Mouse (Mus musculus) yolk sac, embryonic 10.5 days (tissue): ENCODE results near the gene Paxbp1.

ENCODE experiments used
- DNase-seq: peaks from one replicate; pipeline ENCODE4 v3.0.0-alpha.2; 2017; ENCODE audit warnings: low spot score

Paxbp1 gene

DNA sequence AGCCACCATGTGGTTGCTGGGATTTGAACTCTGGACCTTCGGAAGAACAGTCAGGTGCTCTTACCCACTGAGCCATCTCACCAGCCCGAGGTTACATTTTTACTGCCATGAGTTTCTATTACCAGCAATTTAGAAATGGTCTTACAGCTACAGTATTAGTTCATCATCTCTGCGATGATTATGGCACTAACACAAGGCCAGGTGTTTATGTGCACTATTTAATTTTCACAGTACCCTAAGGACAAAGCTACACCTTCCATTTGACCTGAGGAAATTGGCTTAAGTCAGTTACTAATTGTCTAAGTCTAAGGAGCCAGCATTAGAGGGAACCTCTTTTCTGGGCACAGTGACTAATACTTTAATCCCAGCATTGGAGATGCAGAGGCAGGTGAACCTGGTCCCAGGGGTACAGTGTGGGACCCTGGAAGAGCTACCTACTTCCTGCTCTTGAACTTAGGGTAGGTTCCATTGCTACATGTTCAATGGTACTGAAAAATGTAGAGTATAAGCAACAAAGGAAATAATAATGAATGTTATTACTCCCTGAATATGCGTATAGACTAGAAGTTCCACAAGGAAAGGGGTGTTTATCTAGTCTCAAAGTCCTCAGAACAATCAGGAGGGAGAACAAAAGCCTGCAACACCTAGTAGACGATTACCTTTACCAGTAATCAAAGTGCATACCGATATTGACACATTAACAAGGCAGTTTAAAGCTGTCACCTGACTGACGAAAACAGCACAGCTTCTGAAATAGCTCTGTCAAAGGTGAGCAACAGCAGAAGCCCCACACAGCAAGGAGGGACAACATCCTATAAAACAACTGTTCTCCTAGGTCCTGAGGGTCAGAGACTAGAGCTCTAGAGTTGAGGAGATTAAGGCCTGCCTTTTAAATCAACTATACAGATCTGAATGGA, 47.8 kb downstream of the Paxbp1 start:
- peak; percentile 73 for DNase-seq

DNA sequence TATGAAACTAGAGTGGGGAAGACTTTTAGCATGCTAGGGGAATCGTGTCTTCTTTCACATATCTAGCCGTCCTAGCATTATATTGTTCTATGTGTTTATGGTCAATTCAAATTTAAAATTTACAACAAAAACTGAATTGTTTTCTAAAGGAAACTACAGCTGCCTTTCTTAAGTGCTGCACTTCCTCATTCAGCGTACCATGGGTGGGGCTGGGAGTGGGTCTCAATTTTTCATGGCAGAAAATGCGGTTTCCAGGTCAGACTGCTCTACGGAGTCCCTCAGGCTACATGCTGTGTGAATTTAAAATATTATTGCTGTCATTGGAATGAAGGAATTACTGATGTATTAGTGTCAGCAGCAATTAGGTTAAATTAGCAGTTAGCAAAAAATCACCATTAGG, 48.8 kb downstream of the Paxbp1 start:
- DNase-seq, result no peak

DNA sequence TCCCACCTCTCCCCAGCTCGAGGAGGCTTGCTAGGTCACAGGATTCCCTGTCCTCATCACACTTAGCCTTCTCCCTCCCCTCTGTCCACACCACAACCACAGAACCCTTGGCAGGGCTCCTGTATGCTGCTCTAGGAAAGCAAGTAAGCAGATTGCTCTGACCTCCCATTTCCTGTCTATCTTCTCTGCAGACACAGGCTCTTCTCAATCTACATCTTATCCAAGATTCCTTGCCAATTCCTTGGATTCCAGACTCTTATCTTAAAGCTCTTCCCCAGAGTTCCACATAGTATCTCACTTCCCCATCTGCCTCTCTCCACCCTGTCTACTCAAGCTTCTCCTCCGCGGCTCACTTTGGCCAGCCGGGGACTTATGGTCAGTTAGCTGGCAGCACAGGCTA, 49.3 kb downstream of the Paxbp1 start:
- peak; percentile 55 for DNase-seq

DNA sequence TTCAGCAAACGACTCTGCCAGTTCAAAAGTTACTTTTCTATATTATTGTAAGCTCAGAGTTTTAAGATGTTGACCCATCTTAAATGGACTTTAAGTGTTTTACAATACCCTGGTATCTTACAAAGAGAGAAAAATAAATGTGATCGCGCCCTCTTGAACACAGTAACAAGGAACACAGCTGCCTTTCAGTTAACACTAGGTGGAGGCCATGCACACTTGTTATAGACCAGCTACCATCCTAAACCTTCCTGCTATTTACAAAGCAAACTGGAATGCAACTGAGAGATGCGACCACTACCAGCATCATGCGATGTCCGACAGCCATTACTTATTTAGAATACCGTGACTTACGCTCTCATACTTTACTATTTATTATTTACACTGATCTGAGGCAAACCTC, 55.2 kb downstream of the Paxbp1 start:
- DNase-seq, result no peak

DNA sequence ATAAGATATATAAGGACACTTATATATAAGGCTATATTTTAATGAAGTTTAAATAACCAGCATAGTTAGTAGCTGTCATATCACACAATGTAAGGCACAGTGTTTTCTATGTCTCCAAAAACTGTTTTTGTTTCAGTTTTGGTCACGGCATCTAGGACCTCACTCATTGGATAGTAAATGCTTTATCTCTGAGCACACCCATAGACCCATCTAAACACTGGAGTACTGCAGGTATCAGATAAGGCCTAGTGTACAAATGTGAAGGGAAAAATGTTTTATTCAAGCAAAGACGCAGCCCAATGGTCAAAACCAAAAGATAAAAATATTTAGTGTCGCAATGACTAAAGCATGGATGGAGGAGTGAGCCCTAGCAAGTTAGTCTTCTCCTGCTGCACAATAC, 55.7 kb downstream of the Paxbp1 start:
- no peak for DNase-seq

DNA sequence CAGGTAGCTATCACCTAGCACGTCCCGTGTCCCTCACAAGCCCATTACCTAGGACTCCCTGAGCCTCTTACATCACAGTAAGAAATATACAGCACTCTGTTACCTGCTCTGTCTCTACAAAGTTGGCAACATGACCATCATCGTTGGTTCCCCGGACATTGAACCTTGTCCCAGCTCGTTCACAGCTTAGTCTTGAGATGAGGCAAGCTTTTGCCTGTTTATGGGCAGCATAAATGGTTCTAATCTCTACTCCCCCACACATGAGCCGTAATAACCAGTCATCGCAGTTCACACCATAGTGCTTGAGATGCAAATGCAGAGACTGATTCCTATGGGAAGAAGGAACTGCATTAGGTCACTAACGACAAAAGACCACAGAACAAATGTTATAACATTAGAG, 56.3 kb downstream of the Paxbp1 start:
- no peak for DNase-seq

DNA sequence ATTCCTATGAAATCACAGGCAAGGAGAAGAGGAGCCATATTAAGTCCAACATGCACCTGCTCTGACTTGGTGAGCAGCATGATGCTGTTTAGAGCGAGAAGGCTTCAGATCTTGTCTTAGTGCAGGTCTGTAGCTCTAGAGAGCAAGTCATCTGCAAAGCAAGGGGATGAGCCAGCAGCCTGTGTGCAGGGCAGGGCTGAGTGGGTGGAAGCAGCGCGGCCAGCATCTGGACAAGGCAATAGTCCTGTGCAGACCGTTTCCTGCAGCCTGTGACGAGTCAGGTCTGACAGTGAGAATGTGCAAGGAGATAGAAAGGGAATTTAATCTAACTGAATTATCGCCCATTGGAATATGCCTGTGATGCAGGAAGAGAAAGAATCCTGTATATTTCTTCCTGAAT, 73.3 kb downstream of the Paxbp1 start:
- no peak for DNase-seq

DNA sequence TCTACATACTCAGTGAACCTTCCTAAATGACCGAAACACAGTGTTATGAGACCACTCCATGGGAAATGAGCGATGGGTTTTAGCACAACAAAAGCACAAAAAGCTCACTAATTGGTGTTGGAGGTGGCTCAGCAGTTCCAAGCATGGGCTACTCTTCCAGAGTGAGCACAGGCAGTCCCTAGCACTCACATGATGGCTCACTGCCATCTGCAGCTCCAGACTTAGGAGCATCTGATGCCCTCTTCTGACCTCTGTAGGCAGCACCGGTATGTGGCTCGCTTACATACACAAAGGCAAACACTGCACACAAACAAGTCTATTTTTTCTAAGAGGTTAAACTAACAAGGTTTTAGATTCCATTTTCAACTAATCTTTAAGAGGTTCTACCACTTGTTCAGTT, 78.1 kb downstream of the Paxbp1 start:
- no peak for DNase-seq

DNA sequence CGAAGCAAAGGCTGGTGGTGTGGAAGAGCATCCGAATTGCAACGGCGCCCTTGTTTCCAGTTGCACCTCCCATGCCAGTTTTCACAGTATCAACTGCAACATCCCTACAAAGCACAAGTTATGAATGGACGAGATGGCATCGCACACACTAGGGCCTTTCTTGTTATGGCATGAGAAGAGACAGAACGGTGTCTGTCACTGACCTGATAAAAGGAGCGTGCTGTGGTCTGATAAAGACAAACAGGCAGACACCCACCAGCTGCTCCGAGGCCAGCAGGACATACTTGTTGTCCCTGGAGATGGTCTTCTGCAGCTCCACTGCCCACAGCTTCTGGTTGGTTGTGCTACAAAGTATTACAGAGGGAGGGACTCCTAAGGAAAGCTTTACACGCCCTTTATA, 80.0 kb downstream of the Paxbp1 start:
- DNase-seq, result peak; percentile 23
